Mouse (Mus musculus) bone marrow, adult 2 months (tissue): ENCODE results near the gene Cnr2. TPM values are rescaled to one million over a fixed set of nuclear protein-coding genes. Genes with fewer than 3 reads are reported as not detected.

Experiments used
- H3K27ac ChIP-seq: fragments of 200-500 bp; 2 replicates; pipeline ENCODE4 v1.5.1; 2012; ENCODE audit warnings: low read depth, mild to moderate bottlenecking, control low read depth, inconsistent platforms, low read length; ENCODE audit not compliant: control insufficient read depth, poor library complexity, insufficient read depth
- H3K4me1 ChIP-seq: fragments of 200-500 bp; 2 replicates; pipeline ENCODE4 v1.6.1; 2011; ENCODE audit warnings: low read length; ENCODE audit not compliant: control insufficient read depth, insufficient read depth
- H3K4me3 ChIP-seq: fragments of 200-500 bp; replicated peaks from 2 replicates; pipeline ENCODE3; 2011; ENCODE audit warnings: mild to moderate bottlenecking, low read depth, low read length, control low read depth; ENCODE audit not compliant: control insufficient read depth
- CTCF ChIP-seq: fragments of 200-500 bp; IDR thresholded peaks from 2 replicates; pipeline ENCODE4 v1.5.1; 2011; ENCODE audit warnings: low read length, control low read depth; ENCODE audit not compliant: control insufficient read depth, insufficient read depth
- POLR2A ChIP-seq: fragments of 200-500 bp; IDR thresholded peaks from 2 replicates; pipeline ENCODE4 v1.6.1; 2011; ENCODE audit warnings: low read depth, mild to moderate bottlenecking, control low read depth, low read length, borderline replicate concordance; ENCODE audit not compliant: control insufficient read depth
- WGBS: fragments of 180-500 bp; shearing (Covaris S2); methylation state at CpG from one replicate; pipeline ENCODE4 v1.1.7; 2018; 5-methylcytosine and 5-hydroxymethylcytosine counted together
- polyA plus RNA-seq: library from polyadenylated mRNA; stranded (reverse); fragments of >200 nt; gene quantifications from 2 replicates; pipeline ENCODE4 v1.2.4, GENCODE M21; 2011; ENCODE audit warnings: low replicate concordance; ENCODE audit not compliant: missing spikeins, insufficient read depth, insufficient read length

The Cnr2 gene
- polyA plus RNA-seq, 1 experiment: 12.2 TPM

DNA sequence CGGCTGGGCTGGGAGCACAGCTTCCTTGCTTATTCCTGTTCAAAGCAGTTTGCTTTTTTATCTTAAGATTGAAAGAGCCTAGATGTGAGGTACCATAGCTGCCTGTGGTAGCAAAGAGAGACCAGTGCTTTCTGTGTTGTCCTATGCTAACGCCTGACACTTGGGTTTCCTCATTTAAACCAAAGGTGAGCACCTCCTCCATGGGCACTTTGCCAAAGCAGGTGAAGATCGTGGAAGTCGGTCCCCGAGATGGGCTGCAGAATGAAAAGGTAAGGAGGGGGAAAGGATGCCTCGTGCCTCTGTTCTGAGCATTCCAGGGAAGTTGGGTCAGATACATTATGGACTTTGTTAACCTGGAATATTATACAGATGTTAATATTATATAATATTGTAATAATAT is 55.2 kb downstream of the Cnr2 start:
- peaks cover 2% of the 10 kb centered on the region; the same call in 1 of the 2 replicates for H3K4me1 ChIP-seq
- H3K27ac ChIP-seq: no peak overlapping the region
- no peak for TF ChIP-seq POLR2A
- TF ChIP-seq CTCF: no peak
- H3K4me3 ChIP-seq: no peak overlapping the region
- 91% methylated on average over 6 of the region's 6 CpGs for WGBS

DNA sequence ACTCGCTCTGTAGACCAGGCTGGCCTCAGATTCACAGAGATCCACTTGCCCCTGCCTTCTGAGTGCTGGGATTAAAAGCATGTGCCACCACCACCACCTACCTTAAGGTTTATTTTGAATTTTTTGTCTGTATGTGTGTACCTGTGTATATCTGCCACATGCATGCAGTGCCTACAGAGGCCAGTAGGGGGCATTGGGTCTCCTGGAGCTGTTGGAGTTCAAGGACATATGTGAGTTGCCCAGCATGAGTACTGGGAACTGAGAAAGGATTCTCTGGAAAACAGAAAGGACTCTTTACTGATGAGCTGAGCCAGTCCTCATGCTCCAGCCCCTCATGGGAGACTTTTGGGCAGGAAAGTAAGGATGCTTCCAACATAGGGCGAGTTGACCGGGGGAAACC is 56.3 kb downstream of the Cnr2 start:
- TF ChIP-seq POLR2A (no peak), CTCF (no peak)
- H3K4me1 ChIP-seq: peaks cover 2% of the 10 kb centered on the region; the same call in 1 of the 2 replicates
- no peak overlapping the region for H3K4me3 ChIP-seq
- no peak overlapping the region for H3K27ac ChIP-seq
- WGBS: 94% methylated on average over 3 of the region's 3 CpGs

DNA sequence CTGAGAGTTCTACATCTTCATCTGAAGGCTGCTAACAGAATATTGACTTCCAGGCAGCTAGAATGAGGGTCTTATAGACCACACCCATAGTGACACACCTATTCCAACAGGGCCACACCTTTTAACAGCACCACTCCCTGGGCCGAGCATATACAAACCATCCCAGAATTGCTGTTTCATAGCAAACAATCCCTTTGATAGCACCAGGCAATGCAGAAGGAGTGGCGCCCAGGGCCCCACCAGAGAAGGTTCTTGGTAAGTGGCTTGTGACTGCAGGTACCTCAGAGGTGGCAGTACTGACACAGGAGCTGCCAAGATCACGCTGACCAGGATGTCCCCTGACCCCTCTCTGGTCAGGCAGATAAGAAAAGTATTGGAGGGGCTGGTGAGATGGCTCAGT is 58.0 kb downstream of the Cnr2 start:
- no peak for TF ChIP-seq POLR2A
- no peak for TF ChIP-seq CTCF
- Histone ChIP-seq H3K4me3 (no peak overlapping the region), H3K4me1 (peaks cover 1% of the 10 kb centered on the region; the same call in 1 of the 2 replicates), H3K27ac (no peak overlapping the region)
- 83% methylated on average over 3 of the region's 3 CpGs for WGBS

DNA sequence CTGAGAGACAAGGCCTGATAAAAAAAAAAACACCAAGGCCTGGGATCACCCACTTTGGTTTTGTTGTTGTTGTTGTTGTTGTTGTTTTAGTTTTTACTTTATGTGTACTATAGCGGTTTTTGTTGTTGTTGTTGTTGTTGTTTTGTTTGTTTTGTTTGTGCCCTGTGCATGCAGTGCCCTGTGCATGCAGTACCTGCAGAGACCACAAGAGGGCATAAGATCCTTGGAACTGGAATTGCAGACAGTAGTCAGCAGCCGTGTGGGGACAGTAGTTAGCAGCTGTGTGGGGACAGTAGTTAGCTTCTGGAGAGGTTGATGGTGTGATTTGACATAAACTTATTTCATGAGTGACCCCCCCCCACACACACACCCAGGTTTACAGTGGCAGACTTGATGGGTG is 59.0 kb downstream of the Cnr2 start:
- no peak overlapping the region for H3K4me3 ChIP-seq
- WGBS: 30% methylated on average over 2 of the region's 2 CpGs
- no peak overlapping the region for H3K27ac ChIP-seq
- TF ChIP-seq CTCF: peak; percentile 91
- TF ChIP-seq POLR2A: no peak
- no peaks in the 10 kb centered on the region for H3K4me1 ChIP-seq

DNA sequence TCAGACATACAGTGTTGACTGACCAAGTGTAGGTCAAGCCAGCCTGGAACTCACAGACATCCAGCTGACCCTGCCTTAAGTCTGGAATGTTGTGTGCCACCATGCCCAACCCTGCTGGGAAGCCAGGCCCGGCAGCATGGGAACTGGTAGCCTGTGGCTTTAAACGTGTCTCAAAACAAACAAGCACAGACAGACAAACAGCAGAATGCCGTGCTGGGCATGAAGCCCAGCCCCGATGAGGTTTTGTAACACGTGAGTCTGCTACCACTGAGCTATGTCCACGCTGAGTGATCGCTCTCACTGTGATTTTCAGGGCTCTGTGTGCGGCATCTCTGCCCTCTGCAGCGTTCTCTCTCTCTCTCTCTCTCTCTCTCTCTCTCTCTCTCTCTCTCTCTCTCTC is 60.7 kb downstream of the Cnr2 start:
- TF ChIP-seq POLR2A (no peak), CTCF (no peak)
- no peaks in the 10 kb centered on the region for H3K4me1 ChIP-seq
- no peak overlapping the region for H3K4me3 ChIP-seq
- H3K27ac ChIP-seq: no peak overlapping the region
- 93% methylated on average over 9 of the region's 9 CpGs for WGBS

DNA sequence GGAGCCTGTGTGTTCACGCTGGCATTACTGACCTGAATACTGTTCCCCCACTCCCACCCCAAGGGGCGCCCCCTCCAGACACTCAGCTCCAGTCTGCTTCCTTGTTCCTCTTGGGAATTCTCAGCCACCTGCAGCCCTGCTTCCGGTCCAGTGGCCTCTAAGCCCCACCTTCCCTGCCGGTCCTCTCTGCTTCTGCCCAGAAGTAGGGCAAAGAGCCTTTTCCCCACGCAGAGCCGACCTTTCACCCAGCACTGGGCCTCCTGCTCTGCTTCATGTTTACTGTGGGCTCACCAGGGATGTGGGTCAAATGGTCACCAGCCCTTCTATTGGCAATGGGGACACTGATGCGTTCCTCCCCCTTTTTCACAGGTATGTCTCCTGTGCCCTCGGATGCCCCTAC is 63.2 kb downstream of the Cnr2 start:
- 87% methylated on average over 8 of the region's 8 CpGs for WGBS
- Histone ChIP-seq H3K4me1 (no peaks in the 10 kb centered on the region), H3K27ac (no peak overlapping the region), H3K4me3 (no peak overlapping the region)
- TF ChIP-seq POLR2A (no peak), CTCF (no peak)

- WGBS: 38% methylated on average over 5 of the region's 5 CpGs
- TF ChIP-seq POLR2A: no peak
- peak; percentile 99 for TF ChIP-seq CTCF
- Histone ChIP-seq H3K4me3 (no peak overlapping the region), H3K27ac (no peak overlapping the region), H3K4me1 (no peaks in the 10 kb centered on the region)
Observed at GRCm38 (mm10) chr4:135960717-135961116, 65.5 kb downstream of the Cnr2 start.

DNA sequence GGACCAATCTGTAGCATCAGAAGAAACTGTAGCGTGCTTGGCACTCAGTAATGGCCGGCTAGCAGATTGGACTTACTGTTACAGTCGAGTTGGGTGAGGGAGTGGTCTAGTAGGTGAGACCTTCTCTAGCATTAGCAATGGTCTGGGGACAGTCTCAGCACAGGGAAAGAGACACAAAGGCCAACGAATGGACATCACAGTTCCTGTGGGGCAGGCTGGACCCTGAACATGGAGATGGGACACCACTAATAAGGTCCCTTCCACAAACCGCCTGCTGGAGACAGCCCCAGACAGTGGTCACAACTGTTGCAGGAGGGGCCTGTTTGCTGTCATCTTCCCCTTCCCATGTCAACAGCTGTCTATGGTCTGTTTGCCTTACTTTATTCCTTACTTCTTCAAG is 66.5 kb downstream of the Cnr2 start:
- TF ChIP-seq POLR2A (no peak), CTCF (no peak)
- WGBS: 89% methylated on average over 5 of the region's 5 CpGs
- H3K27ac ChIP-seq: no peak overlapping the region
- no peak overlapping the region for H3K4me3 ChIP-seq
- H3K4me1 ChIP-seq: no peaks in the 10 kb centered on the region

GRCm38 (mm10) chr4:135962198-135962597 is 67.0 kb downstream of the Cnr2 start:
- WGBS: 82% methylated on average over 7 of the region's 7 CpGs
- TF ChIP-seq POLR2A (no peak), CTCF (no peak)
- H3K4me1 ChIP-seq: no peaks in the 10 kb centered on the region
- H3K4me3 ChIP-seq: no peak overlapping the region
- H3K27ac ChIP-seq: no peak overlapping the region
